Mouse (Mus musculus) cerebellum, adult 2 months (tissue): ENCODE measurements around the gene Pla2g4f. TPM values are rescaled to one million over a fixed set of nuclear protein-coding genes. Genes with fewer than 3 reads are reported as not detected.

Experiments used
- DNase-seq, 2 experiments: peaks; one replicate each; pipeline ENCODE4 v3.0.0; 2021
- H3K27ac ChIP-seq: fragments of 200-500 bp; 2 replicates; pipeline ENCODE4 v1.5.1; 2012; ENCODE audit warnings: low read length, control low read depth, inconsistent platforms; ENCODE audit not compliant: insufficient read depth
- H3K27me3 ChIP-seq: fragments of 200-500 bp; 2 replicates; pipeline ENCODE4 v1.6.1; 2012; ENCODE audit warnings: inconsistent platforms, mild to moderate bottlenecking, low read length, moderate library complexity; ENCODE audit not compliant: control insufficient read depth, insufficient read depth
- H3K4me1 ChIP-seq: fragments of 200-500 bp; 2 replicates; pipeline ENCODE4 v1.6.1; 2011; ENCODE audit warnings: low read length; ENCODE audit not compliant: control insufficient read depth, insufficient read depth
- H3K4me3 ChIP-seq: fragments of 200-500 bp; replicated peaks from 2 replicates; pipeline ENCODE3; 2011; ENCODE audit warnings: mild to moderate bottlenecking, low read depth, low read length, control low read depth; ENCODE audit not compliant: insufficient read depth
- CTCF ChIP-seq: fragments of 200-500 bp; IDR thresholded peaks from 2 replicates; pipeline ENCODE4 v1.5.1; 2011; ENCODE audit warnings: low read depth, mild to moderate bottlenecking, control low read depth, low read length, moderate library complexity, borderline replicate concordance; ENCODE audit not compliant: insufficient read depth
- POLR2A ChIP-seq: fragments of 200-500 bp; IDR thresholded peaks from 2 replicates; pipeline ENCODE4 v1.6.1; 2011; ENCODE audit warnings: low read length, control low read depth, borderline replicate concordance; ENCODE audit not compliant: insufficient read depth
- WGBS: fragments of 180-500 bp; shearing (Covaris S2); methylation state at CpG from one replicate; pipeline ENCODE4 v1.1.7; 2018; 5-methylcytosine and 5-hydroxymethylcytosine counted together
- polyA plus RNA-seq: library from polyadenylated mRNA; depleted of rRNA; stranded (reverse); fragments of >200 nt; gene quantifications from 2 replicates; pipeline ENCODE4 v1.2.3, GENCODE M21; 2012

Pla2g4f gene
- polyA plus RNA-seq, 1 experiment, result 0.07 TPM

DNA sequence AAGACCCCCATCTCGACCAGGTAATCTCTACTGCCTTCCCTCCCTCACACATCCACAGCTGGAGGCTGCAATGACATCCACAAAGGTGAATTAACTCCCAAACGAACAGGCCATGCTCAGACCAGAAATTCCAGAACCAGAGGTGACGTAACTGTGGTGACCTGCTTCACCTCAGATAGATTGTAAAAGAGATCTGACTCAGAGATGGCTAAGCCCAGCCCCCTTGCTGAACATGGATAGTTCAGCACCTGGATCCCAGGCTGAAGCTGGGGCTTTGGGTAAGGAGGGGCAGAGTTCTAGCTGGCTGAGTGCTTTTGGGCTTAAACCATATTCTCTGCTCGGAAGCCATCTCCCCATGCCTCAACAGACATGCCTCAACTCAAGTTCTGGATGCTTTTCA lies 1.1 kb upstream of the Pla2g4f start:
- 81% methylated on average over 4 of the region's 4 CpGs for WGBS
- no peaks in the 10 kb centered on the region for H3K4me1 ChIP-seq
- TF ChIP-seq CTCF (no peak), POLR2A (no peak)

DNA sequence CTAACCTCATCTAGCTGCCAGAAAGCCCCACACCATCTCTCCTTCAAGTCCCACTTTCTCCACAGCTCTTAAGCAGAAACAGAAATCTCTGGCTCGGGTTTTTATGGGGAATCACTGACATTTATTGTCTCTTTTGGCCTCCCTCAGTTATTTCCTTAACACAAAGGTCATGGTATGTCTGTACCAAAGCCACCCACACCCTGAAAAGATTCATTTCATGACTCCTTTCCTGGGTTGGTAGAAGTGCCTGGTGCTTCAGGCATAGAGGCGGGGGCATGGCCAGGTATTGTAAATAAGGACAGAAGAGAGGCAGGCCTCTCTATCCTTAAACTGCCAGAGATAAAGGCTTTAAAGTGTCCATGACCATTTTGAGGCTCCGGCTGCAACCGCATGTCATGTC lies 522 bp upstream of the Pla2g4f start:
- no peak for DNase-seq
- TF ChIP-seq POLR2A, result no peak
- WGBS, result 92% methylated on average over 4 of the region's 4 CpGs

More for the DNA sequence above, 1.1 kb upstream of the Pla2g4f start:
- no peak overlapping the region for H3K27ac ChIP-seq
- H3K27me3 ChIP-seq, result no peaks in the 10 kb centered on the region
- no peak overlapping the region for H3K4me3 ChIP-seq
- DNase-seq, result no peak

DNA sequence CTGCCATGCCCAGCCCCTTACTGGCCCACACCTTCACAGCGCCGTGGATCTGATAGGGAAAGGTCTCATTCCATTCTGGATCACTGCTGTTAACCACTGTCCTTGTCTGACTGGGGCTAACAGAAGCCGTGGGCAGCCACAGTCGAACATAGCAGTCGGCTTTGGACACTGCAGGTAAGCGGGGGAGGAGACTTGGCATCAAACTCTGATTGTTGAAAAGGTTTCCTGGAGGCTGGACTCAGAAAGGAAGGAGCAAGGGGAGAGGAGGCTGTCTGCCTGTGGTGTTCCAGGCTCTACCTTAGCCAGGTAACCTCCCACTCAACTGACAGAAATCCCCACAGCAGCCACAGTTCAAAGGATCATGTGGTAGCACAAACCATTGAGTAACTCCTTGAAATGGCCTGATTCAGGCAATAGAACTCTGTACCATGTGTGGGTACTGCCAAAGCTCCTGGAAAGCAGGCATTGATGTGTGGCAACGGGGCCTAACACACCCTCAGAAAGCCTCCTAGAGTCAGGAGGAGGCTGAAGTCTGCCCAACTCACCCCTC lies 1.6 kb downstream of the Pla2g4f start:
- no peaks in the 10 kb centered on the region for H3K27me3 ChIP-seq
- no peak overlapping the region for H3K4me3 ChIP-seq
- TF ChIP-seq CTCF (no peak), POLR2A (no peak)
- WGBS, result 64% methylated on average over 7 of the region's 7 CpGs
- no peaks in the 10 kb centered on the region for H3K4me1 ChIP-seq
- H3K27ac ChIP-seq, result no peak overlapping the region
- DNase-seq, result no peak

More for the DNA sequence above, 522 bp upstream of the Pla2g4f start:
- H3K4me1 ChIP-seq, result no peaks in the 10 kb centered on the region
- no peaks in the 10 kb centered on the region for H3K27me3 ChIP-seq
- no peak overlapping the region for H3K4me3 ChIP-seq
- H3K27ac ChIP-seq, result no peak overlapping the region

DNA sequence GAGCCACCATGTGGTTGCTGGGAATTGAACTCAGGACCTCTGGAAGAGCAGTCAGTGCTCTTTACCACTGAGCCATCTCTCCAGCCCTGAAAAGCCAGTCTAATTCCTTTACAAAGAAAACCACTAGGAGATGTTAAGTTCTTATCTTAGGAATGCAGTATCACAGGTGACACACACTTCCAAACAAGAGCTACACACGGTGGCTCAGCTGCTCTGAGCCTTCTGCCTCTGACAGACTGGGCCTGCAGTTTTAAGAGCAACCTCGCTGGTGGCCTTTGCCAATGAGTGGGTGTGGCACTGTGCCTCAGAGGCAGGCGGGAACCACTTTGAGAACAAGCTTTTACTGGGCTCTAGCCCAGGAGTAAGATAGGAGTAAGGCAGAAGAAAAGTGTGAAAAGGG lies 9.9 kb downstream of the Pla2g4f start:
- no peaks in the 10 kb centered on the region for H3K4me1 ChIP-seq
- 20% methylated on average over 3 of the region's 3 CpGs for WGBS
- no peak for DNase-seq
- H3K27me3 ChIP-seq, result no peaks in the 10 kb centered on the region
- H3K4me3 ChIP-seq, result no peak overlapping the region
- H3K27ac ChIP-seq, result no peak overlapping the region
- TF ChIP-seq POLR2A, result no peak
- no peak for TF ChIP-seq CTCF

DNA sequence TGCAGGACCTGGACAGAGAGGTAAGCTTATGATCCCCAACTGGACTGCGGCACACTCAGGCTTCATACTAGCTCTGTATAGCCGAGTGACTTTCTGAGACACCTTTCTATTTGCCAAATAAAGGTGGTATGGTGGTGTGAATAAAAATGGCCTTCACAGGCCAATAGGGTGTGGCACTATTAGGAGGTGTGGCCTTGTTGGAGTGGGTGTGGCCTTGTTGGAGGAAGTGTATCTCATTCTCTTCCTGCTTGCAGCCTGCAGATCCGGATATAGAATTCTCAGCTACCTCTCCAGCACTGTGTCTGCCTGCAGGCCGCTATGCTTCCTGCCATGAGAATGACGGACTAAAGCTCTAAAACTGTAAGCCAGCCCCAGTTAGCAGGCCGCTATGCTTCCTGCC lies 12.9 kb downstream of the Pla2g4f start:
- TF ChIP-seq POLR2A (no peak), CTCF (no peak)
- WGBS, result 93% methylated on average over 6 of the region's 6 CpGs
- no peaks in the 10 kb centered on the region for H3K27me3 ChIP-seq
- DNase-seq, result no peak
- H3K27ac ChIP-seq, result no peak overlapping the region
- H3K4me1 ChIP-seq, result no peaks in the 10 kb centered on the region
- no peak overlapping the region for H3K4me3 ChIP-seq

DNA sequence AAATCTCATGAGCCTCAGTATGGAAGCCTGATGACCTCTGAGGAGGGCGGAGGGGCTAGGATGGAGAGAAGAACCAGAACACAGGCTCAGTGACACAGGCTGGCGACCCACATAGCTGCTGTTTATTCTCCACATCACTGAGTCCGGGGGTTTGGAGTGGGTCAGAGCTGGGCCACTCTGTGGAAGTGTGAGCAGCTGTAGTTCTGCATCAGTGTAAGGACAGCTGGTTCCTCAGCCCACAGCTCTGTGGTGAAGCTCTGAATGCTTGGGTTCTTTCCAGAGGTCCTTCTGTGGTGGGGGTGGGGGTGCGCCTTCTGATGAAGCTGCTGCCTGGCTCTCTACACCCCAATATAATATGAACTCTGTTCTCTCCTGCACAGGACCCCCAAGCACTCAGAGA lies 14.1 kb downstream of the Pla2g4f start:
- Histone ChIP-seq H3K27me3 (no peaks in the 10 kb centered on the region), H3K4me1 (no peaks in the 10 kb centered on the region), H3K27ac (no peak overlapping the region), H3K4me3 (no peak overlapping the region)
- TF ChIP-seq POLR2A, result no peak
- TF ChIP-seq CTCF, result no peak
- 67% methylated on average over 4 of the region's 4 CpGs for WGBS
- no peak for DNase-seq

DNA sequence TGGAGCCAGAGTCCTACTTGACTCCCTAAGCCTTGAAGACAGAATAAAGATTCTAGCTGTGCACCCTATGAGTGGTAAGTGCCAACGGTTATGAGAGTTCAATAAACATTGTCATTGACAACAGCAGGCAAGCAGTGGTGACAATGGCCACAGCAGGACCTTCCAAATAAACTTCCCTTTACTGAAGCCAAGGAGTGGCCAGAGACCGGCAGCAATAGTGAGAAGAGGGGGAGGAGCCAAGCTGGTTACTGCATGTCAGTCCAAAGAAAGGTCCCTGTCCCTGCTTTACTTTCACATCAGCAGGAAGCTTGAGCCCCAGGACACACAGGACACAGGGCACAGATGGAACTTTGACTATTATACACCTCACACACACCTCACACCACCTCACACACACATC lies 17.8 kb downstream of the Pla2g4f start:
- Histone ChIP-seq H3K4me3 (no peak overlapping the region), H3K4me1 (no peaks in the 10 kb centered on the region), H3K27ac (no peak overlapping the region), H3K27me3 (no peaks in the 10 kb centered on the region)
- DNase-seq, result no peak
- WGBS, result 13% methylated on average over 2 of the region's 2 CpGs
- TF ChIP-seq CTCF (no peak), POLR2A (no peak)

DNA sequence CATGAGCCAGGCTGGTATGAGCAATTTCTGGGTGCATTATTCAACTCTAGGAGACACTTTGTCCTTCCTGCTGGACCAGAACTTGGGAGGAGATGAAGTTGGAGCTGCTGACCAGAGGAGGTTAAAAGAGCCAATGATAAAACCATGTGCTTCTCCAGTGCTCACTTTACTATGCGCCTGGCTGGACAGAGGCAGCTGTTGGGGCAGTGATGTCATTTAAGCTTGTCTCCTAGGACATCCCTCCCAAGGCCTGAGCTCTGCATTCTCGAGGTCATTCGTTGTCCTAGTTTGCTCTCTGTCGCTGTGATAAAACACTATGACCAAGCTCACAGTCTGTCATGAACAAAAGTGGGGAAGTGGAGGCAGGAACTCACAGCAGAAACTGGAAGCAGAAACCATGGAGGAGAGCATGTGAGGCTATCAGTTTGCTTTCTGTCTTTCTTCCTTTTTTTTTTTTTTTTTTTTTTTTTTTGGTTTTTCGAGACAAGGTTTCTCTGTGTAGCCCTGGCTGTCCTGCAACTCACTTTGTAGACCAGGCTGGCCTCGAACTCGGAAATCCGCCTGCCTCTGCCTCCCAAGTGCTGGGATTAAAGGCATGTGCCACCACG lies 22.4 kb downstream of the Pla2g4f start:
- DNase-seq, result no peak
- peaks cover 9% of the 10 kb centered on the region for H3K4me1 ChIP-seq
- H3K27me3 ChIP-seq, result no peaks in the 10 kb centered on the region
- TF ChIP-seq POLR2A (no peak), CTCF (no peak)
- H3K4me3 ChIP-seq, result no peak overlapping the region
- no peak overlapping the region for H3K27ac ChIP-seq
- 86% methylated on average over 8 of the region's 9 CpGs for WGBS

DNA sequence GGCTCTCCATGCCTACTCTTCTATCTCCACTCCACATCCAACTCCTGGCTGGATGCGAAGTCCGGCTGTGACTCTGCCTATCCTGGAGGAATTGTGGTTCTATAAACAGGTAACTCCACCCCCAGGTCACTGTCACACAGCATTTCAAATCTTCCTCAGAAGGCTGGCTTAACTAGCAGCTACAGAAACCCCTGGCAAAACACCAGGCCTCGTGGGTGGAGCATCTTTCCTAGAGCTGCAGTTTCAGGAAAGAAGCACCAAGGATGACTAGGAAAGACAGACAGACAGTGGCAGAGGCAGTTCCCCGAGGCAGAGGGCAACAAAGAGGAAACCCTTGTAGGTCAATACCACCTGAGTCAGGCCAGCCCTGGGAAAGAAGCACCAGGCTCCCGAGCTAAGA lies 25.0 kb downstream of the Pla2g4f start, which contains the start of gene Pla2g4d:
Gene Pla2g4d, minus strand, starts transcription at position 203 of the 400 bp plus-strand sequence.
- no peak for TF ChIP-seq CTCF
- no peak for TF ChIP-seq POLR2A
- WGBS, result 67% methylated on average over 5 of the region's 5 CpGs
- Histone ChIP-seq H3K4me1 (peaks cover 21% of the 10 kb centered on the region), H3K4me3 (no peak within 1 kb of the TSS), H3K27ac (no peak within 1 kb of the TSS), H3K27me3 (no peaks in the 10 kb centered on the region)
- DNase-seq, result no peak
